Mouse (Mus musculus) c-Kit-positive CD71-positive TER-119-negative erythroid progenitor cells, embryonic 14.5 days (primary cell): Measurements from ENCODE around the gene Gm14743.
"Not testable (repeated sequence)": the region's sequence is repeated elsewhere in the genome, so short reads cannot be mapped to it uniquely, and the experiment has no call there.

Source experiments
- DNase-seq: peaks from one replicate; pipeline ENCODE4 v3.0.0-alpha.2; 2013; ENCODE audit warnings: low read depth

Gene Gm14743

GRCm38 (mm10) chrX:78245821-78246220 lies at the start of gene Gm14743:
Gene Gm14743 (minus strand): TSS chrX:78245921.
- DNase-seq: not testable (repeated sequence)

DNA sequence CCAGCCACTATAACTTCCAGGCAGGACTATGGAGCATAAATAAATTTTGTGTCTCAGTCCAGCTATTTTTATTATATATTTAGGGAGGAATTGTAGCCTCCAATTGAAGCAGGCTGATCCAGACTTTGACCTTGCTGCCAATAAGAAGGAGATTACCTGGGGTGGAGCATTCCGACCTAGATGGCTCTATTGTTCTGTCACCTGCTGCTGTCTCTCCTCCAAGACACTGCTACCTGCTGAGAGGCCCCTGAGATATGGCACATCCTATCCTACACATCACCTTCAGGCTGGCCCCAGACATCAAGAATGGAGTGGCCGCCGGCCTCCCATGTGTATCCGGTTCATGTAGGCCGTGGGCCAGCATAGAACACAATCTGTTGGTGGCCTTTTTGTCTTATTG lies 42.9 kb downstream of the Gm14743 start:
- DNase-seq: no peak

- not testable (repeated sequence) for DNase-seq
These were observed 43.5 kb downstream of the Gm14743 start for GRCm38 (mm10) chrX:78202220-78202619.
